Mouse (Mus musculus): ENCODE results near the gene Pdrg1. TPM values are rescaled to one million over a fixed set of nuclear protein-coding genes. Genes with fewer than 3 reads are reported as not detected.

Pdrg1 gene
- total RNA-seq (2023; ENCODE audit: inconsistent age) = 47.8 to 66.6 TPM (median 54.0 TPM) in 4 replicates

DNA sequence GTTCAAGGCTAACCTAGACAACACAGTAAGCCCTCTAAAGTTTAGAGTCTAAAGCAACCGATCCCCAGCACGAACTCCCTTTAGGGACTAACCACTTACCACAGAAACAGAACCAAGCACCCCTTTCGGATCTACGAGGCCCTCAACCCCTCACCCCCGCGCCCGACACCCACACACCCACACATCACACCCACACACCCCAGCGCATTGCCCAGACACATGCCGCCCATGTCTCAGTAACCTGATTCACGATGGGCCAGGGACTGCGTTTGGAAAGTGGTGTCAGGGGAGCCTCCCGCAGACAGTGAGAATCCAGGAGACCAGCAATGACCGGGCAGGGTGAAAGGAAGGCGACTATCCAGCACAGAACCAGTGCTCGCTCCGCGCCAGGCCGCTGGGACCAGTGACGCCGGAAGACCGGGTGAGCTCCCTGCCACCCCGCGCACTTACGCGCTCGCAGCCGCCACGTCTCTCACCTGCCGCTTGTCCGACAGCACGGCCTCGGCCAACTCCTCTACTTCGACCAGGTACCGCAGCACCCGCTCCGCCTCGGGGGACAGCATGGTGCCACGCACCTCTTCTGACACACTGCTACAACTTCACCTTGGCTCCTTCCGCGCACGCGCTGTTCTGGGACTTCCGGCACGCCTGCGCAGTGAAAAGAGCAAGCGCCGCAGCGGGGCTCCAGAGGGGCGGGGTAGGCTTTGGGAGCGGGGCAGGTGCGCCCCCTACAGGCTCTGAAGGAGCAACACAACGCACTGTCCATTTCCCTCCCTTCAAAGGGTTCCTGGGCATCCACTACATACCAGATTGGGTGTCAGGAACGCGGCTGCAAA lies at the start of gene Pdrg1:
Gene Pdrg1, minus strand, starts transcription at position 670 of the 836 bp plus-strand sequence.

DNA sequence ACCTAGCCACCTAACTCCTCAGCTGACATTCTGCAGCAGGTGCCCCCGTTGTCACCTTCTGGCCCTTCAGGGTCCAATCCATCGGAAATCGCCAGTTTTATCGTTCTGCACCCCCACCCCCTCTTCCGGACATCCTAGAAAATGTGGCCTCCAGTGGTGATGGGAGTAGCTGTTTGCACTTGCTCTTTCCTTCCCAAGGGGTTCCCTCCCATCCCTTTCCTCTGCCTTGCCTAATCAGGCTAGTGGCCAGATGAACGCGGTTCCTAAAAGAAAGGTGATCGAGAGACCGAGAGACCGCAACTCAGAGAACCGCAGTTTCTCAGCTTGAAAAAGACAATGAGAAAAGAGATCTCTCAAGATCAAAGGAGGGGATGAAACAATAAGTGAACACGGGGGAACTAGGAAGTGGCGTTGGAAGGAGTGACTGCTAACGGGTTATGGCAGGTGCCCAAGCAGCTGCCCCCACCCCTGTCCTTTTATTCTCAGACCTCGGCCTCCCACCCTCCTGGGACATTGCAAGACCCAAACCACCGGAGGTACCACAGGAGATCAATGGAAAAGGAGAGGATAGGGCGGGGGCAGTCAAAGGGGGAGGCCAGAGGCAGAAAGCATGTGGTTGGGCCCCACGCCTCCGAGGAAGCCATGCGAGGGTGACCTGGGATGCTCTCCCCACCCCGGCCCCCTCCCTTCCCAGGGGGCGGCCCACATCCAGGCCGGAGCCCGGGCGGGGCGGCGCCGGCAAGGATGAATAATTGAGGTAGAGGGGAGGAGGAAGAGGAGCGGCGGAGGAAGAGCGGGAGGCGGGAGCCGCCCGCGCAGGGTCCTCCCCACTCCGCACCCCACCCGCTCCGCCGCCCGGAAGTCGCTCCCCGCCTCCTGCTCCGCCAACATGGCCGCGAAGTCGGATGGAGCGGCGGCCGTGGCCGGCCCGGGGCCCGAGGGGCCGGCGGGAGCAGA lies 16.2 kb upstream of the Pdrg1 start, which contains the start of gene Xkr7:
Gene Xkr7, plus strand, starts transcription at position 727 of the 957 bp plus-strand sequence.

DNA sequence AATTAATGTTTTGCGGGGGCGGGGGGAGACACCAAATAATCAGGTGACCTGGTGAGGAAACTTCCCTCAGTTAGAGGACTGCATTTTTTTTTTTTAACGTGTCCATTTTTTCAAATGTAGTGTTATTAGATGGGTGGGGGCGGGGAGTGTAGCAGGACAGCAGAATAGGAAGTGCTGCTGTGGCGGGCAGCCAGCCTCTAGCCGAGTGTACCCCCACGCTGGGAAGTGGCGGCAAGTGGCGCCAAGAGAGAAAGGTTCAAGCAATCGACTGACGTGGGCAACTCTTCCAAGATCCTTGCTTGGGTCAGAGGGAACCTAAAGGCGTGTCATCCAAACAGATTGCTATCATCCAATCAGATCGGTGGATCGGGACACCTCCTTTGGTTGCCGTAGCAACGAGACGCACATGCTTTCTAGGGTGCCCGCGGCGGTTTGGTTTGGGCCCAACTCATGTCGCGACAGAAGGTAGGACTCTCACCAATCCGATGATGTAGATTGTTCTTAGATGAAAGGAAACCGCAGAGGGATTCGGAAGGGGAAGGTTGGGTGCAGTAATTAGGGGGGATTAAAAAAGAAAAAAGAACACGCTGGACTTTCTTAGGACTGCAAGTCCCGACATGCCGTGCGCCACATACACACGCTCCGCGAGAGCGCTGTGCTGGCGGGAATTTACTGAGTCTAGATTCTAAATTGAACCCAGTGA lies 53.0 kb downstream of the Pdrg1 start, which contains the start of gene Ttll9:
Gene Ttll9, plus strand, starts transcription at position 395 of the 703 bp plus-strand sequence.

Other genes with a start within 250 kb of the Pdrg1 start
- gene Bcl2l1, start 183.7 kb downstream of the Pdrg1 start, total RNA-seq (2023; ENCODE audit: inconsistent age) = 8.4 to 9.1 TPM (median 8.9 TPM) in 4 replicates
- gene Tpx2, start 167.5 kb downstream of the Pdrg1 start, total RNA-seq (2023; ENCODE audit: inconsistent age) = 1.9 to 3.5 TPM (median 2.4 TPM) in 4 replicates
- gene Mylk2, start 104.1 kb downstream of the Pdrg1 start, total RNA-seq (2023; ENCODE audit: inconsistent age) = not detected in 4 replicates
- gene Foxs1, start 82.2 kb downstream of the Pdrg1 start, total RNA-seq (2023; ENCODE audit: inconsistent age) = not detected in 4 replicates
- not detected in 4 replicates for gene Dusp15, start 63.7 kb downstream of the Pdrg1 start, total RNA-seq (2023; ENCODE audit: inconsistent age)
- gene Ttll9, start 52.9 kb downstream of the Pdrg1 start, total RNA-seq (2023; ENCODE audit: inconsistent age) = not detected in 4 replicates
- not detected in 4 replicates for gene Xkr7, start 16.4 kb upstream of the Pdrg1 start, total RNA-seq (2023; ENCODE audit: inconsistent age)
- gene Ccm2l, start 50.5 kb upstream of the Pdrg1 start, total RNA-seq (2023; ENCODE audit: inconsistent age) = not detected in 4 replicates
- 141 to 170 TPM (median 156 TPM) in 4 replicates for gene Hck, start 93.0 kb upstream of the Pdrg1 start, total RNA-seq (2023; ENCODE audit: inconsistent age)
- 70.9 to 97.2 TPM (median 87.3 TPM) in 4 replicates for gene Tm9sf4, start 145.9 kb upstream of the Pdrg1 start, total RNA-seq (2023; ENCODE audit: inconsistent age)
- 13.3 to 18.0 TPM (median 16.4 TPM) in 4 replicates for gene Tspyl3, start 210.0 kb upstream of the Pdrg1 start, total RNA-seq (2023; ENCODE audit: inconsistent age)
- 20.1 to 27.6 TPM (median 24.9 TPM) in 4 replicates for gene Plagl2, start 226.0 kb upstream of the Pdrg1 start, total RNA-seq (2023; ENCODE audit: inconsistent age)
- gene Pofut1, start 226.1 kb upstream of the Pdrg1 start, total RNA-seq (2023; ENCODE audit: inconsistent age) = 29.9 to 32.4 TPM (median 31.7 TPM) in 4 replicates

Data from B cell, adult (primary cell).